Mouse (Mus musculus) embryonic fibroblast, embryonic 13.5 days (primary cell): ENCODE results near the gene Socs2. TPM values are rescaled to one million over a fixed set of nuclear protein-coding genes. Genes with fewer than 3 reads are reported as not detected.

Experiments used
- H3K27ac ChIP-seq: 2 replicates; pipeline ENCODE4 v1.5.1; 2012; ENCODE audit warnings: low read length, control low read depth, inconsistent platforms; ENCODE audit not compliant: insufficient read depth
- H3K4me1 ChIP-seq: 2 replicates; pipeline ENCODE4 v1.6.1; 2011; ENCODE audit warnings: low read length; ENCODE audit not compliant: control insufficient read depth, insufficient read depth
- H3K4me3 ChIP-seq: 2 replicates; pipeline ENCODE4 v1.5.1; 2011; ENCODE audit warnings: mild to moderate bottlenecking, control low read depth, low read length; ENCODE audit not compliant: insufficient read depth
- CTCF ChIP-seq: IDR thresholded peaks from 2 replicates; pipeline ENCODE4 v1.5.1; 2011; ENCODE audit warnings: mild to moderate bottlenecking, control low read depth, low read length, moderate library complexity, borderline replicate concordance; ENCODE audit not compliant: insufficient read depth
- POLR2A ChIP-seq: IDR thresholded peaks from 2 replicates; pipeline ENCODE4 v1.6.1; 2011; ENCODE audit warnings: low read depth, mild to moderate bottlenecking, control low read depth, low read length, moderate library complexity
- polyA plus RNA-seq: library from polyadenylated mRNA; stranded (reverse); fragments of >200 nt; gene quantifications from 2 replicates; pipeline ENCODE4 v1.2.4, GENCODE M21; 2011; ENCODE audit warnings: low read depth; ENCODE audit not compliant: missing spikeins, insufficient read length

Socs2 gene
- 18.2 and 42.5 TPM in 2 replicates for polyA plus RNA-seq

DNA sequence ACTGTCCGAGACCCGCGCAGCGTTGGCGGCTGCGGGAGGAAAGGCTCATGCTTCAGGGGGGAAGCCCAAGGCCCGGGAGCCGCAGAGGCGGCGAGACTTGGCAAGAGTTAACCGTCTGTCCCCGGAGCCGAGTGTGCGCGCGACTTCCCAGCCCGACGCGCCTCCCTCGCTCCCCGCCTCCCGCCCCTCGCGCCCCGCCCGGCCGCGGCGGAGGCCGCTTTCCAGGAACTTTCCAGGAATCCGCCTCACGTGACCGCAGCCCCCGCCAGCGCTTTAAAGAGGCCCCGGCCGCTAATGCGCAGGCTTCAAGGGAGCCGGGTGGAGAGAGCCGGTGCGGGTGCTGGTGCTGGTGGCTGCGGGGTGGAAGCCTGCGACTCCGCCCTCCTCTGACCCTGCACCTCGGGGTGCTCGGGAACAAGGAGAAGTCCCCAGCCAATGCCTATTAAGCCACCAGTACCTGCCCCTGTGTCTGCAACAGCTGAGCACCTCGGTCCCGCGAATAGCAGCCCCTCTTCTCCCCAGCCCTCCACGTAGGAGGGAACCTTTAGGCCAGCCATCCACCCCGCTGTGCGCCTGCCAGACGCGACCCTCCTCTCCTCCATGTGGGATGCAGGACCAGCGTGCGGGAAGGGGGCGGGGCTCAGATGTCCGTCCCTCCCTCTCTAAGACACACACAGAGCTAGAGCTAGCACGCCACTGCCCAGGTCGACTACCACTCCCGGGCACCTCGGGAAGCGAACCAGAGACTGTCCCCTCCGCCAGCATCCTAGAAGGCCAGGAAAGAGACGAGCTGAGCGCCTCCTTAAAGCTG, at the start of gene Socs2:
Gene Socs2, minus strand, starts transcription at position 496 of the 811 bp plus-strand sequence.
- H3K4me3 ChIP-seq: peak within 1 kb of the TSS; percentile 61
- peak within 1 kb of the TSS; percentile 45; the same call in 1 of the 2 replicates for H3K27ac ChIP-seq
- TF ChIP-seq POLR2A (no peak; the same call in 1 of the 2 replicates), CTCF (no peak)
- no peaks in the 10 kb centered on the region for H3K4me1 ChIP-seq

DNA sequence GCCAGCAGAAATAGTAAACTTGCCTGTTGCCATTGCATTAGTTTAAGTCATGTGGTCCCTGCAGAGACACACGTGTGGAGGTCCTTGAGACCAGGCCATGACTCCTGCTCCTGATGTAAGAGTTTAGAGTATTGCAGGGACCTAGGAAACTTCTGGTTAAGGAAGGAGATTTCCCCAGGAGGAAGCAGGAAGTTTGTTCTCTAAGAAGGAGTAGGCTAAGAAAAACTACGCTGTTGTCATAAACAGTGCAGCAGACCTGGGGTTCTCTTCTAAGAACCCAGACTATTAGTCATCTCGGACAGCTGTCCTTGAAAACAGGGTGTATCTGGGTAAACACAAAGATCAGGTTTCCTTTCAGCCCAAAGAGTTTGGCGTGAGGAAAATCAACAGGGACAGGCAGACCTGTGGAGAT, 48.5 kb upstream of the Socs2 start:
- Histone ChIP-seq H3K27ac (no peak overlapping the region), H3K4me3 (no peak overlapping the region), H3K4me1 (no peaks in the 10 kb centered on the region)
- no peak for TF ChIP-seq CTCF

- no peak for TF ChIP-seq POLR2A
- no peak for TF ChIP-seq CTCF
- no peak overlapping the region for H3K27ac ChIP-seq
- H3K4me1 ChIP-seq: no peaks in the 10 kb centered on the region
These were observed 47.5 kb upstream of the Socs2 start for GRCm38 (mm10) chr10:95464527-95464926.

GRCm38 (mm10) chr10:95462231-95462630, 45.3 kb upstream of the Socs2 start:
- Histone ChIP-seq H3K27ac (no peak overlapping the region), H3K4me1 (no peaks in the 10 kb centered on the region), H3K4me3 (no peak overlapping the region)
- TF ChIP-seq CTCF (no peak), POLR2A (no peak)

More at GRCm38 (mm10) chr10:95464527-95464926, 47.5 kb upstream of the Socs2 start:
- no peak overlapping the region for H3K4me3 ChIP-seq

DNA sequence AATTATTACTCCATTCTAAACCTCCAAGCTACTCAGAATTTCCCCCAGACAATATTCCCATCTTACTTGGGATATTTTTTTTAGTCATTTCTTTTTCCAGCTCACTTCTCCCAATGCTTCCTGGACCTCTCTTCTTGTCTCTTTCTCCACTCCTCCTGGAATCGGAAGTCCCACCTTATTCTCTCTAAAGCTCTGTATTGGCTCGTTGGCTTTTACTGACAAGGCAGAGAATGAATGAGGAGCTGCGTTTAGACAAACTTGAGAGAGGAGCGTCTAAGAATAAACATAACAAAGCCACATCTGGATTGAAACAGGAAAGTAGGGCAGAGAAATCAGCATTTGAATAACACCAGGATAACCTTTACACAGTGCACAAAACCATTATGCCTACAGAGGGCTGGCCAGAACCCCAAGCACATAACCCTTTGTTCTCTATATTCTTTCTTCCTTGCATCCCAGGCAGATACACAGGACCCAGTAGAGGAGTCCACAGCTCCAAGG, 44.1 kb upstream of the Socs2 start:
- TF ChIP-seq POLR2A: no peak
- TF ChIP-seq CTCF: no peak
- H3K4me1 ChIP-seq: no peaks in the 10 kb centered on the region
- no peak overlapping the region for H3K4me3 ChIP-seq

DNA sequence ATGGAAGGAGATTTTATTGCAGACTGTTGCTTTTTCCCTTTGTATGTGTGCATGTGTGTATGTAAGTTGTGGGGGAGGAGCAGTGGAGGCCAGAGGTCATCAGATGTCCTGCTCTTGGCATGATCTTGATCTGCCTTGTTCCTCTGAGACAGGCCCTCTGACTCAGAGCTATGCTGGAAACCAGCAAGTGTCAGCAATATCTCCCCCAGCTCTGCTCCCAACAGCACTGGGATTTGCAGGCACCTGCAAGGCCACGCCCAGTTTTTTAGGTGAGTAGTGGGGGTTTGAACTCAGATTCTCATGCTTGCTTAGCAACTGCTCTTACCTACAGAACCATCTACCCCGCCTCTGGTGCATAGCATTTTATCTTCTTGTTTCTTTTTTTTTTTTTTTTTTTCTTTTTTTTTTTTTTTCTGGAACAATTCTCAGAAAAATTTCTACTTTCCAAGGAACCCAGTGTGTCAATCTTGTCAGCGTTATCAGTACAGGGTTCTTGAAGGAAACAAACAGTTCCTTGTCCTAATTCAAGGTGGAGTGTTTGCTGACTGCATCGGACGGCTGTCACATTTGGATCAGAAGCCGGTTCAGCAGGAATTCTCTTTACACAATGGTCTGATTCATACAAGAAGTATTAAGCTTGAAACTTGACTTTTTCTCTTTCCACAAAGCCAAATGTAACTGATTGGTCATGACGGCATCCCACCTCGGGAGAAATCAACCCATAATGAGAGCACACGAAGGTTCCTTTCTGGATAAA, 41.2 kb upstream of the Socs2 start:
- TF ChIP-seq POLR2A: no peak
- TF ChIP-seq CTCF: no peak
- H3K4me3 ChIP-seq: no peak overlapping the region
- H3K4me1 ChIP-seq: no peaks in the 10 kb centered on the region
- no peak overlapping the region for H3K27ac ChIP-seq

More for the DNA sequence above, 44.1 kb upstream of the Socs2 start:
- H3K27ac ChIP-seq: no peak overlapping the region

- Histone ChIP-seq H3K27ac (no peak overlapping the region), H3K4me3 (no peak overlapping the region), H3K4me1 (no peaks in the 10 kb centered on the region)
- no peak for TF ChIP-seq POLR2A
- TF ChIP-seq CTCF: no peak
These were observed 40.5 kb upstream of the Socs2 start for GRCm38 (mm10) chr10:95457367-95458049.

- TF ChIP-seq CTCF: no peak
- TF ChIP-seq POLR2A: no peak
- Histone ChIP-seq H3K4me1 (no peaks in the 10 kb centered on the region), H3K4me3 (no peak overlapping the region), H3K27ac (no peak overlapping the region)
These were observed 39.1 kb upstream of the Socs2 start for GRCm38 (mm10) chr10:95456103-95456502.

DNA sequence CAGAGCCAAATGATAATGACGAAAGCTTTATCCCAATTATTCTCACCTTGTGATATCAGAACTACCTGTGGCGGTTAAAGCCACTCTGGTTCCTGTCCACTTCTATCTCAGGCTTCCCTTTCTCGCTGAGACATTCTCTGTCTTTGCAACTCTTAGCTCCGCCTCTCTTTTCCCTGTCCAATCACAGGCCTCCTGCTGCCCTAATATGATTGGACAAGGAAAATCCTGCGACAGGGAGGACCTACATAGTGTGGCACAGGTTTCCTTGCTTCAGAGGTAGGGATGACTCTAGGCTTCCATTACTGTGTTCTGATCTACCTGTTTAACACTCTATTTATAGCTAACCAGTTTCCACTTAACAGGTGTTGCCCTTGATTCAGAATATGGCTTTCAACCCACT, 36.3 kb upstream of the Socs2 start:
- Histone ChIP-seq H3K4me3 (no peak overlapping the region), H3K27ac (no peak overlapping the region), H3K4me1 (no peaks in the 10 kb centered on the region)
- TF ChIP-seq POLR2A (no peak), CTCF (no peak)
